Mouse (Mus musculus): ENCODE results near the gene Fars2. TPM values are rescaled to one million over a fixed set of nuclear protein-coding genes. Genes with fewer than 3 reads are reported as not detected.

The Fars2 gene
- polyA plus RNA-seq, 1 experiment from 2014 or later = 68.1 TPM

- H3K4me3 ChIP-seq (ENCODE audit: control insufficient read depth in 1 of 2, insufficient read depth in 1 of 2, low read depth in 1 of 2, low read length in 2 of 2) = no peak overlapping the region
- WGBS = 92% methylated on average over 5 of the region's 5 CpGs
- H3K36me3 ChIP-seq (ENCODE audit: control insufficient read depth, insufficient read depth, low read length) = no peaks in the 10 kb centered on the region
These were observed 349.3 kb downstream of the Fars2 start for GRCm38 (mm10) chr13:36466515-36466921.

DNA sequence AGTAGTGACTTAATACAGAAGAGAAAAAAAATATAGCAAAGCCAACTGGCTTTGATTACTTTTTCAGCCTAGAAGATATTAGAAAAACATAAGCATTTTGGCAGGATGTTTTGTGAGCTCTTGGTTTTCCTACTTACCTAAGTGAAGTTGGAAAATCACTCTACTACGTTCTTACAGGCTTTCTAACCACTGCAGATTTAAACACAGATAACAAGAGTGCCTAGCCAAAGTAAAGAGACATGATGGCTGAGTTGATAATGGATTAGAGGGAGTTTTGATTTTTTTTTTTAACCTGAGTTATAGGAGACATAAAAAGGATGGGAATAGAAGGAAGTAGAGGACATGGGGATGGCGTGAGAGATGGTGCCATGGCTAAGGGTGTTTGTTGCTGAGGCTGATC lies 350.6 kb downstream of the Fars2 start:
- Histone ChIP-seq H3K4me2 (ENCODE audit: low read length) (no peak overlapping the region), H3K9ac (ENCODE audit: low read length) (no peak overlapping the region), H3K27me3 (ENCODE audit: control insufficient read depth, insufficient read depth, low read length) (no peaks in the 10 kb centered on the region), H3K36me3 (ENCODE audit: control insufficient read depth, insufficient read depth, low read length) (no peaks in the 10 kb centered on the region), H3K27ac (replicated peaks in 1 of 2; ENCODE audit: control insufficient read depth in 1 of 2, insufficient read depth in 1 of 2, low read depth in 2 of 2, low read length in 2 of 2) (no peak overlapping the region), H3K4me3 (ENCODE audit: control insufficient read depth in 1 of 2, insufficient read depth in 1 of 2, low read depth in 1 of 2, low read length in 2 of 2) (no peak overlapping the region), H3K4me1 (ENCODE audit: control insufficient read depth in 2 of 2, insufficient read depth in 2 of 2, low read length in 2 of 2) (no peaks in the 10 kb centered on the region; a peak in 1 of 4 replicates), H3K9me3 (ENCODE audit: control insufficient read depth, low read length) (no peaks in the 10 kb centered on the region)
- no peak for ATAC-seq (ENCODE audit: insufficient number of reproducible peaks, insufficient read depth, low FRiP score, low read depth)
- WGBS = 74% methylated on average over 2 of the region's 2 CpGs

More at GRCm38 (mm10) chr13:36466515-36466921, 349.3 kb downstream of the Fars2 start:
- no peaks in the 10 kb centered on the region for H3K27me3 ChIP-seq (ENCODE audit: control insufficient read depth, insufficient read depth, low read length)
- H3K27ac ChIP-seq (replicated peaks in 1 of 2; ENCODE audit: control insufficient read depth in 1 of 2, insufficient read depth in 1 of 2, low read depth in 2 of 2, low read length in 2 of 2) = no peak overlapping the region
- ATAC-seq (ENCODE audit: insufficient number of reproducible peaks, insufficient read depth, low FRiP score, low read depth) = no peak
- H3K9ac ChIP-seq (ENCODE audit: low read length) = no peak overlapping the region
- no peaks in the 10 kb centered on the region for H3K4me1 ChIP-seq (ENCODE audit: control insufficient read depth in 2 of 2, insufficient read depth in 2 of 2, low read length in 2 of 2)
- no peak overlapping the region for H3K4me2 ChIP-seq (ENCODE audit: low read length)
- H3K9me3 ChIP-seq (ENCODE audit: control insufficient read depth, low read length) = no peaks in the 10 kb centered on the region

DNA sequence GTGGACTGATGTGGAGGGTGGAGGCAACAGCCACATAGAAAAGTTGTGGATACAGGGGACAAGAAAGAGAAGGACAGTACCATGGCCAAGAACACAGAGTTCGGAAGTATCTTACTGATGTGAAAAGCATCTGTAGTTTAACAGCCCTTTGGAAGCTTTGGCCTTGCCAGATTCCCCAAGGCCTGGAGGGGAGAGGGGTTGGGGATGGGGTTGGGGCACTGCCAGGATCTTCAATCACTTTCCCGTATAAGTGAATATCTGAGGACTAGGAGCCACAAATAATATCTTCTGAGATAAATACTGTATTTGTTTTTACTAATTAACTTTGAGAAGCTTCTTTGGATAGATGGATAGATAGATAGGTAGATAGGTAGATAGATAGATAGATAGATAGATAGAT lies 351.8 kb downstream of the Fars2 start:
- H3K27ac ChIP-seq (replicated peaks in 1 of 2; ENCODE audit: control insufficient read depth in 1 of 2, insufficient read depth in 1 of 2, low read depth in 2 of 2, low read length in 2 of 2) = no peak overlapping the region
- 71% methylated on average over 2 of the region's 2 CpGs for WGBS
- no peak overlapping the region for H3K4me2 ChIP-seq (ENCODE audit: low read length)
- no peak overlapping the region for H3K4me3 ChIP-seq (ENCODE audit: control insufficient read depth in 1 of 2, insufficient read depth in 1 of 2, low read depth in 1 of 2, low read length in 2 of 2)
- no peak for ATAC-seq (ENCODE audit: insufficient number of reproducible peaks, insufficient read depth, low FRiP score, low read depth)
- H3K36me3 ChIP-seq (ENCODE audit: control insufficient read depth, insufficient read depth, low read length) = no peaks in the 10 kb centered on the region
- H3K4me1 ChIP-seq (ENCODE audit: control insufficient read depth in 2 of 2, insufficient read depth in 2 of 2, low read length in 2 of 2) = no peaks in the 10 kb centered on the region; a peak in 1 of 4 replicates
- H3K9me3 ChIP-seq (ENCODE audit: control insufficient read depth, low read length) = no peaks in the 10 kb centered on the region
- no peaks in the 10 kb centered on the region for H3K27me3 ChIP-seq (ENCODE audit: control insufficient read depth, insufficient read depth, low read length)
- H3K9ac ChIP-seq (ENCODE audit: low read length) = no peak overlapping the region

- no peak for ATAC-seq (ENCODE audit: insufficient number of reproducible peaks, insufficient read depth, low FRiP score, low read depth)
- Histone ChIP-seq H3K4me2 (ENCODE audit: low read length) (no peak overlapping the region), H3K4me3 (ENCODE audit: control insufficient read depth in 1 of 2, insufficient read depth in 1 of 2, low read depth in 1 of 2, low read length in 2 of 2) (no peak overlapping the region), H3K36me3 (ENCODE audit: control insufficient read depth, insufficient read depth, low read length) (no peaks in the 10 kb centered on the region), H3K9me3 (ENCODE audit: control insufficient read depth, low read length) (no peaks in the 10 kb centered on the region), H3K4me1 (ENCODE audit: control insufficient read depth in 2 of 2, insufficient read depth in 2 of 2, low read length in 2 of 2) (no peaks in the 10 kb centered on the region; a peak in 1 of 4 replicates), H3K27me3 (ENCODE audit: control insufficient read depth, insufficient read depth, low read length) (no peaks in the 10 kb centered on the region), H3K9ac (ENCODE audit: low read length) (no peak overlapping the region), H3K27ac (replicated peaks in 1 of 2; ENCODE audit: control insufficient read depth in 1 of 2, insufficient read depth in 1 of 2, low read depth in 2 of 2, low read length in 2 of 2) (no peak overlapping the region)
- 60% methylated on average over 2 of the region's 2 CpGs for WGBS
These were observed 352.4 kb downstream of the Fars2 start for GRCm38 (mm10) chr13:36469412-36470125.

- Histone ChIP-seq H3K27ac (replicated peaks in 1 of 2; ENCODE audit: control insufficient read depth in 1 of 2, insufficient read depth in 1 of 2, low read depth in 2 of 2, low read length in 2 of 2) (no peak overlapping the region), H3K27me3 (ENCODE audit: control insufficient read depth, insufficient read depth, low read length) (no peaks in the 10 kb centered on the region), H3K4me2 (ENCODE audit: low read length) (no peak overlapping the region), H3K4me3 (ENCODE audit: control insufficient read depth in 1 of 2, insufficient read depth in 1 of 2, low read depth in 1 of 2, low read length in 2 of 2) (no peak overlapping the region), H3K4me1 (ENCODE audit: control insufficient read depth in 2 of 2, insufficient read depth in 2 of 2, low read length in 2 of 2) (no peaks in the 10 kb centered on the region; a peak in 1 of 4 replicates), H3K36me3 (ENCODE audit: control insufficient read depth, insufficient read depth, low read length) (no peaks in the 10 kb centered on the region), H3K9me3 (ENCODE audit: control insufficient read depth, low read length) (no peaks in the 10 kb centered on the region), H3K9ac (ENCODE audit: low read length) (no peak overlapping the region)
- WGBS = 29% methylated on average over 5 of the region's 5 CpGs
- no peak; the same call in 1 of the 2 replicates for ATAC-seq (ENCODE audit: insufficient number of reproducible peaks, insufficient read depth, low FRiP score, low read depth)
These were observed 360.4 kb downstream of the Fars2 start for GRCm38 (mm10) chr13:36477648-36478047.

DNA sequence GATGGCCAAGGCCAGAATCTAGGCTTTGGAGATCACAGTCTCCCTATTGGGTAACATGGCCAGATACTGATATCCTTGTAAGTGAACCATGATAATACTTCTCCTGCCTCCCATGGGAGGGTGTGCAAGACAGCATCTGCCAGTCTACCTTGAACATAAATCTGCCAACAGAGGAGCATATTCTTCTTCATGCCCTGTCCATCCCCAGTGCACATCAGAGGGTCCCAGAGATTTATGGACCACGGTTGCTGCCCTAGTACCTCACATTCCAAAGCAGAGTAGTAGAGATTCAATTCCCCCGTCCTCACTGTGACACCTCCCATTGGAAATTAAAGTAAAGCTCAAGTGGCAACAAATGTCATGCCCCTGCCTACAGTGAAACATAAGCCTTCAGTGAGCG lies 361.0 kb downstream of the Fars2 start:
- ATAC-seq (ENCODE audit: insufficient number of reproducible peaks, insufficient read depth, low FRiP score, low read depth) = no peak
- Histone ChIP-seq H3K9me3 (ENCODE audit: control insufficient read depth, low read length) (no peaks in the 10 kb centered on the region), H3K36me3 (ENCODE audit: control insufficient read depth, insufficient read depth, low read length) (no peaks in the 10 kb centered on the region), H3K4me1 (ENCODE audit: control insufficient read depth in 2 of 2, insufficient read depth in 2 of 2, low read length in 2 of 2) (no peaks in the 10 kb centered on the region; a peak in 1 of 4 replicates), H3K4me2 (ENCODE audit: low read length) (no peak overlapping the region), H3K27ac (replicated peaks in 1 of 2; ENCODE audit: control insufficient read depth in 1 of 2, insufficient read depth in 1 of 2, low read depth in 2 of 2, low read length in 2 of 2) (no peak overlapping the region), H3K27me3 (ENCODE audit: control insufficient read depth, insufficient read depth, low read length) (no peaks in the 10 kb centered on the region), H3K4me3 (ENCODE audit: control insufficient read depth in 1 of 2, insufficient read depth in 1 of 2, low read depth in 1 of 2, low read length in 2 of 2) (no peak overlapping the region), H3K9ac (ENCODE audit: low read length) (no peak overlapping the region)
- 75% methylated on average over 3 of the region's 3 CpGs for WGBS

- no peak for ATAC-seq (ENCODE audit: insufficient number of reproducible peaks, insufficient read depth, low FRiP score, low read depth)
- Histone ChIP-seq H3K4me2 (ENCODE audit: low read length) (no peak overlapping the region), H3K4me3 (ENCODE audit: control insufficient read depth in 1 of 2, insufficient read depth in 1 of 2, low read depth in 1 of 2, low read length in 2 of 2) (no peak overlapping the region), H3K36me3 (ENCODE audit: control insufficient read depth, insufficient read depth, low read length) (no peaks in the 10 kb centered on the region), H3K9me3 (ENCODE audit: control insufficient read depth, low read length) (no peaks in the 10 kb centered on the region), H3K9ac (ENCODE audit: low read length) (no peak overlapping the region), H3K4me1 (ENCODE audit: control insufficient read depth in 2 of 2, insufficient read depth in 2 of 2, low read length in 2 of 2) (no peaks in the 10 kb centered on the region; a peak in 1 of 4 replicates), H3K27me3 (ENCODE audit: control insufficient read depth, insufficient read depth, low read length) (no peaks in the 10 kb centered on the region), H3K27ac (replicated peaks in 1 of 2; ENCODE audit: control insufficient read depth in 1 of 2, insufficient read depth in 1 of 2, low read depth in 2 of 2, low read length in 2 of 2) (no peak overlapping the region)
- 72% methylated on average over 2 of the region's 2 CpGs for WGBS
These were observed 362.9 kb downstream of the Fars2 start for GRCm38 (mm10) chr13:36480101-36480500.

GRCm38 (mm10) chr13:36484391-36484790 lies 367.2 kb downstream of the Fars2 start:
- H3K27ac ChIP-seq (replicated peaks in 1 of 2; ENCODE audit: control insufficient read depth in 1 of 2, insufficient read depth in 1 of 2, low read depth in 2 of 2, low read length in 2 of 2) = no peak overlapping the region
- no peaks in the 10 kb centered on the region for H3K36me3 ChIP-seq (ENCODE audit: control insufficient read depth, insufficient read depth, low read length)
- H3K4me2 ChIP-seq (ENCODE audit: low read length) = no peak overlapping the region
- no peak overlapping the region for H3K9ac ChIP-seq (ENCODE audit: low read length)
- ATAC-seq (ENCODE audit: insufficient number of reproducible peaks, insufficient read depth, low FRiP score, low read depth) = no peak
- peaks cover 0 to 4% of the 10 kb centered on the region in 2 experiments; a peak in 3 of 4 replicates for H3K4me1 ChIP-seq (ENCODE audit: control insufficient read depth in 2 of 2, insufficient read depth in 2 of 2, low read length in 2 of 2)
- H3K9me3 ChIP-seq (ENCODE audit: control insufficient read depth, low read length) = no peaks in the 10 kb centered on the region
- 95% methylated on average over 2 of the region's 2 CpGs for WGBS
- H3K27me3 ChIP-seq (ENCODE audit: control insufficient read depth, insufficient read depth, low read length) = no peaks in the 10 kb centered on the region
- H3K4me3 ChIP-seq (ENCODE audit: control insufficient read depth in 1 of 2, insufficient read depth in 1 of 2, low read depth in 1 of 2, low read length in 2 of 2) = no peak overlapping the region
